Mouse (Mus musculus): ENCODE data around the gene Scrt2. TPM values are rescaled to one million over a fixed set of nuclear protein-coding genes. Genes with fewer than 3 reads are reported as not detected.

The Scrt2 gene
- polyA plus RNA-seq, 1 experiment from 2014 or later = 13.6 TPM

DNA sequence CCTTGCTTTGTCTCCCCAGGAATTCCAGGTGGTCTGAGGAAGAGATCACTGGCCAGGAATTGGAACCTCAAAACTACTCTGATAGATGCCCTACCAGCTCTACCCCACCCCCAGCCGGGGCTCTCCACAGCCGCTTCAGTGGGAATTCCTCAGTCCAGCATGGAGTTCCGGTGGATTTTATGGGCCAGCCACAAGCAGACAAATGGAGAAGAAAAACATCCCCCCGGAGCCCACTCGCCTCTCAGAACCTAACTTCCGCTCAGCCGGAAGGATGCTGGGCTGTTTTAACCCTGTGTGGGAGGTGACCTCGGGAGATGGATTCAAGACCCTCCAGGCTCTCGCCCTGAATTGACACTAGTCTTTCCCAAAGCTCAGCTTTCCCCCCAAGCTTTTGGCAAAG is 50.7 kb downstream of the Scrt2 start:
- 64% methylated on average over 9 of the region's 9 CpGs for WGBS
- ATAC-seq (ENCODE audit: low FRiP score) = no peak
- no peak overlapping the region for H3K4me3 ChIP-seq (replicated peaks; ENCODE audit: low read length)

DNA sequence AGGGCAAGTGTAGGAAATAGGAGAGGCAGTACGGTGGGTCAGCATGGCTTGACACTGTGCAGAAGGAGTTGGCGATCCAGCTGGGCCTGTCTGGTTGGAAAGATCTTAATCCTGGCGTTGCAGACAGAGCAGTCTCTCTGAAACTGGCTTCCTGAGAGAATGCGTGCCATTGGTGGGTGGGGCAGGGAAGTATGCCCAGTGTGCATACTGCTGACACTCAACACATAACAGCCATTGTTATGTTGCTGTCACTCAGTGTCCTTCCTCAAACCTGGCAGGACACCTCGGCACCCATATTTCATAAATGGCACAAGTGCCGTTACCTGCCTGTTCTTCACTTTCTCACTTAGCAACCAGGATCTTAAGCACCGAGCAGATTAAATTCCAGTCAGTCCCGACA is 51.4 kb downstream of the Scrt2 start:
- WGBS = 74% methylated on average over 8 of the region's 8 CpGs
- Histone ChIP-seq H3K9ac (no peak overlapping the region), H3K9me3 (ENCODE audit: control insufficient read depth, low read length) (no peaks in the 10 kb centered on the region), H3K36me3 (replicated peaks; ENCODE audit: control insufficient read depth, insufficient read depth) (no peaks in the 10 kb centered on the region), H3K27me3 (ENCODE audit: control insufficient read depth, insufficient read depth, low read length) (no peaks in the 10 kb centered on the region), H3K4me3 (replicated peaks; ENCODE audit: low read length) (no peak overlapping the region), H3K27ac (no peak overlapping the region), H3K4me1 (replicated peaks; ENCODE audit: control insufficient read depth, insufficient read depth, low read length) (no peaks in the 10 kb centered on the region), H3K4me2 (replicated peaks) (no peak overlapping the region)
- ATAC-seq (ENCODE audit: low FRiP score) (no peak), DNase-seq (ENCODE audit: low spot score) (no peak)

More for the DNA sequence above, 50.7 kb downstream of the Scrt2 start:
- Histone ChIP-seq H3K27me3 (ENCODE audit: control insufficient read depth, insufficient read depth, low read length) (no peaks in the 10 kb centered on the region), H3K36me3 (replicated peaks; ENCODE audit: control insufficient read depth, insufficient read depth) (no peaks in the 10 kb centered on the region), H3K27ac (no peak overlapping the region), H3K9me3 (ENCODE audit: control insufficient read depth, low read length) (no peaks in the 10 kb centered on the region), H3K4me2 (replicated peaks) (no peak overlapping the region), H3K4me1 (replicated peaks; ENCODE audit: control insufficient read depth, insufficient read depth, low read length) (no peaks in the 10 kb centered on the region), H3K9ac (no peak overlapping the region)
- no peak for DNase-seq (ENCODE audit: low spot score)

DNA sequence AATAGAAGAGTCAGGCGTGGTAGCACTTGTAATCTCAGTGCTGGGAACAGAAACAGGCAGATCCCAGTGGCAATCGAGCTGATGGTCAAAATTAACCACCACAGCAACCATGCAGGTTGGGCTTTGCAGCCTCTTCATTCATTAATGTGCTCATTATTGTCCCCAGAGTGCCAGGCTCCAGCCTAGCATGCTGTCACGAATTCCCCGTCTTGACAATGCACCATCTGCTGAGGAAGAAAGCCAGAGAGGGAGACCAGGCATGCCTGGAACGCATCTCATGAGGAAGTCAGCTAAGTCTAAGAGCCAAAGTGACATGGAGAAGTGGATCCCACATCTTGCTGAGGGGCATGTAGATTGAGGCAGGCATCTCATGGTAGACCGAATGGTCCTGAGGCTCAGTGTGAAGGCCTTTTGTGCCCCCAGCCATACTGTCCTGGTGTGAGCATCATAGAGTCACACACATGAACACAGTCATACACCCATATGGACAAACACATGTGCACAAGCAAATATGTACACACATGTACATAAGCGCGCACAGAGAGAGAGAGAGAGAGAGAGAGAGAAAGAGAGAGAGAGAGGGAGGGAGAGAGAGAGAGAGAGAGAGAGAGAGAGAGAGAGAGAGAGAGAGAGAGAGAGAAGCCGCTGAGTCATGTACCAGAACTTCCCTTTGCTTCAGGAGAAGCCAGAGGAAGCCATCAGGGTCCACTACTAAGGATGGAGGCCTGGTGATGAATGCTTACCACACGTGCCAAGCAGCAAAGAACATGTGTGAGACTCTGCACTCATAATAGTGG is 58.1 kb downstream of the Scrt2 start:
- peaks cover 28% of the 10 kb centered on the region for H3K4me1 ChIP-seq (replicated peaks; ENCODE audit: control insufficient read depth, insufficient read depth, low read length)
- H3K4me2 ChIP-seq (replicated peaks) = no peak overlapping the region
- H3K27ac ChIP-seq = no peak overlapping the region
- no peak overlapping the region for H3K9ac ChIP-seq
- H3K9me3 ChIP-seq (ENCODE audit: control insufficient read depth, low read length) = no peaks in the 10 kb centered on the region
- DNase-seq (ENCODE audit: low spot score) (no peak), ATAC-seq (ENCODE audit: low FRiP score) (no peak)
- H3K27me3 ChIP-seq (ENCODE audit: control insufficient read depth, insufficient read depth, low read length) = peaks cover 22% of the 10 kb centered on the region
- 49% methylated on average over 10 of the region's 10 CpGs for WGBS
- H3K36me3 ChIP-seq (replicated peaks; ENCODE audit: control insufficient read depth, insufficient read depth) = no peaks in the 10 kb centered on the region
- H3K4me3 ChIP-seq (replicated peaks; ENCODE audit: low read length) = no peak overlapping the region

DNA sequence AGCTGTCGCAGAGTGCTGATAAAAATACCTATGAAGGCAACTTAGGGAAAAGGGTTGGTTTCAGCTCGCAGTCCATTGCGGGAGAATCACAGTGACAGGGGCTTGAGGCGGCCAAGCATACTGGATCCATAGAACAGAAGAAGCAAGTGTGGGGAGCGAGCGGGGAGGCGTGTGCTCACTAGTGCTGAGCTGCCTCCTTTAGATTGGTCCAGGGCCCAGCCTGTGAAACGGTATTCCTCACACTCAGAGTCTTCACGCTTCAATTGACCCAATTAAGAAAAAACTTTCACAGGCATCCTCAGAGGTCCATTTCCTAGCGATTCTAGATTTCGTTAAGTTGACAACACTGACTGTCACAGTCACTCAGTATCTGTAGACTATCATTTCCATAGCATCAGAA is 59.6 kb downstream of the Scrt2 start:
- H3K27me3 ChIP-seq (ENCODE audit: control insufficient read depth, insufficient read depth, low read length) = peaks cover 36% of the 10 kb centered on the region
- no peak overlapping the region for H3K4me2 ChIP-seq (replicated peaks)
- H3K36me3 ChIP-seq (replicated peaks; ENCODE audit: control insufficient read depth, insufficient read depth) = no peaks in the 10 kb centered on the region
- DNase-seq (ENCODE audit: low spot score) (no peak), ATAC-seq (ENCODE audit: low FRiP score) (no peak)
- H3K4me3 ChIP-seq (replicated peaks; ENCODE audit: low read length) = no peak overlapping the region
- no peak overlapping the region for H3K27ac ChIP-seq
- 34% methylated on average over 11 of the region's 11 CpGs for WGBS
- no peaks in the 10 kb centered on the region for H3K9me3 ChIP-seq (ENCODE audit: control insufficient read depth, low read length)
- peaks cover 28% of the 10 kb centered on the region for H3K4me1 ChIP-seq (replicated peaks; ENCODE audit: control insufficient read depth, insufficient read depth, low read length)
- no peak overlapping the region for H3K9ac ChIP-seq

- Histone ChIP-seq H3K27me3 (ENCODE audit: control insufficient read depth, insufficient read depth, low read length) (peaks cover 36% of the 10 kb centered on the region), H3K27ac (no peak overlapping the region), H3K9ac (no peak overlapping the region; the same call in 1 of the 2 replicates), H3K36me3 (replicated peaks; ENCODE audit: control insufficient read depth, insufficient read depth) (no peaks in the 10 kb centered on the region), H3K9me3 (ENCODE audit: control insufficient read depth, low read length) (no peaks in the 10 kb centered on the region), H3K4me3 (replicated peaks; ENCODE audit: low read length) (0 out of 2 replicates have a peak overlapping the region, but pooled peaks have one; percentile 9), H3K4me1 (replicated peaks; ENCODE audit: control insufficient read depth, insufficient read depth, low read length) (peaks cover 28% of the 10 kb centered on the region), H3K4me2 (replicated peaks) (peak overlapping the region; percentile 74)
- ATAC-seq (ENCODE audit: low FRiP score) (no peak), DNase-seq (ENCODE audit: low spot score) (no peak)
- 45% methylated on average over 1 of the region's 1 CpGs for WGBS
Measured at GRCm38 (mm10) chr2:152141491-152141890, 60.2 kb downstream of the Scrt2 start.

DNA sequence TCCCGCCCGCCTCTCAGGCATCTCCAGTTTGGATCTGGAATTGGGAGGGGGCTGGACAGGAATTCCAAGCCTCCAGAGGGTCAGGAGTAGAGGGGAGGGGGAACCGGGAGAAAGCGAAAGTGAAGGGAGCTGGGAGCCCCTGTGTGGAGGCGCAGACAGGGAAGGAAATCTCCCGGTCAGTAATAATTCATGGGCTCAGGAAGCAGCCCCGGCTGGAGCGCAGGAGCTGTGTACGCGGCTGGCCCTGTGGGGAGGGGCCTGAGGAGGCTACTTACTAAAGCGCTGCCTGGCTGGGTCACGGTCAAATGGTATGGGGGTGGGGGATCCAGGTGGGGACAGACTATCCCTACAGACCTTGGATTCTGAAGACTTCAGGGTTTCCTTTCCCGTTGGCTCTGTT is 60.7 kb downstream of the Scrt2 start:
- H3K9ac ChIP-seq = peak overlapping the region; percentile 9; the same call in 1 of the 2 replicates
- H3K27me3 ChIP-seq (ENCODE audit: control insufficient read depth, insufficient read depth, low read length) = peaks cover 36% of the 10 kb centered on the region
- no peak overlapping the region for H3K27ac ChIP-seq
- H3K36me3 ChIP-seq (replicated peaks; ENCODE audit: control insufficient read depth, insufficient read depth) = no peaks in the 10 kb centered on the region
- under 1% methylated on average over 13 of the region's 13 CpGs for WGBS
- H3K4me2 ChIP-seq (replicated peaks) = peak overlapping the region; percentile 74
- peak; percentile 49; the same call in 1 of the 2 replicates for ATAC-seq (ENCODE audit: low FRiP score)
- H3K4me1 ChIP-seq (replicated peaks; ENCODE audit: control insufficient read depth, insufficient read depth, low read length) = peaks cover 28% of the 10 kb centered on the region
- peak overlapping the region; percentile 9 for H3K4me3 ChIP-seq (replicated peaks; ENCODE audit: low read length)
- no peaks in the 10 kb centered on the region for H3K9me3 ChIP-seq (ENCODE audit: control insufficient read depth, low read length)
- DNase-seq (ENCODE audit: low spot score) = no peak

DNA sequence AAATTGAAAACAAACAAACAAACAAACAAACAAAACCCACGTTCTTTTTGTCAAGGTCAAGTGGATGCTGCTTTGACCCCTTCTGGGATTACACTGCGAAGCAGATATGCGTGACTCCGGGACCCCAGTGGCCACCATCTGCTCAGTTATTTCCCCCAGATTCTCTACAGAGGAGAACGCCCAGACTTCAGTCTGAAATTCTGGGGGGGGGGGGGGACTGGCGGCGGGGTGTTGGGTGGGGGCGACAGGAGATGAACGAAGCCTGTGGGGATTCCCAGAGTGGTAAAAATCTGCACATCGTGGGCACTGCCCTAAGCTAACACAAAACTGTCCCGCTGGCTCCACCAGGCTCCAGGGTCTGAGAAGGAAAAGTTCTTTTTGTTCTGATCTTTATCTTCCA is 61.2 kb downstream of the Scrt2 start:
- H3K4me3 ChIP-seq (replicated peaks; ENCODE audit: low read length) = no peak overlapping the region
- no peak overlapping the region for H3K9ac ChIP-seq

GRCm38 (mm10) chr2:152143279-152144157 is 62.2 kb downstream of the Scrt2 start, which contains the start of gene Tcf15:
TSS of gene Tcf15 (plus strand) at chr2:152143561.
- peaks cover 28% of the 10 kb centered on the region for H3K4me1 ChIP-seq (replicated peaks; ENCODE audit: control insufficient read depth, insufficient read depth, low read length)
- no peaks in the 10 kb centered on the region for H3K9me3 ChIP-seq (ENCODE audit: control insufficient read depth, low read length)
- H3K27me3 ChIP-seq (ENCODE audit: control insufficient read depth, insufficient read depth, low read length) = peaks cover 36% of the 10 kb centered on the region
- H3K36me3 ChIP-seq (replicated peaks; ENCODE audit: control insufficient read depth, insufficient read depth) = no peaks in the 10 kb centered on the region
- peak within 1 kb of the TSS; percentile 74 for H3K4me2 ChIP-seq (replicated peaks)
- peak; percentile 58; the same call in 1 of the 2 replicates for ATAC-seq (ENCODE audit: low FRiP score)
- peak within 1 kb of the TSS; percentile 48 for H3K4me3 ChIP-seq (replicated peaks; ENCODE audit: low read length)
- 1% methylated on average over 69 of the region's 118 CpGs for whole genome bisulfite sequencing
- no peak for DNase-seq (ENCODE audit: low spot score)
- H3K27ac ChIP-seq = no peak within 1 kb of the TSS
- H3K9ac ChIP-seq = peak within 1 kb of the TSS; percentile 52

More for the DNA sequence above, 61.2 kb downstream of the Scrt2 start:
- Histone ChIP-seq H3K27ac (no peak overlapping the region), H3K27me3 (ENCODE audit: control insufficient read depth, insufficient read depth, low read length) (peaks cover 36% of the 10 kb centered on the region), H3K4me1 (replicated peaks; ENCODE audit: control insufficient read depth, insufficient read depth, low read length) (peaks cover 28% of the 10 kb centered on the region), H3K36me3 (replicated peaks; ENCODE audit: control insufficient read depth, insufficient read depth) (no peaks in the 10 kb centered on the region), H3K9me3 (ENCODE audit: control insufficient read depth, low read length) (no peaks in the 10 kb centered on the region), H3K4me2 (replicated peaks) (peak overlapping the region; percentile 74)
- under 1% methylated on average over 11 of the region's 11 CpGs for WGBS
- no peak for ATAC-seq (ENCODE audit: low FRiP score)
- no peak for DNase-seq (ENCODE audit: low spot score)

DNA sequence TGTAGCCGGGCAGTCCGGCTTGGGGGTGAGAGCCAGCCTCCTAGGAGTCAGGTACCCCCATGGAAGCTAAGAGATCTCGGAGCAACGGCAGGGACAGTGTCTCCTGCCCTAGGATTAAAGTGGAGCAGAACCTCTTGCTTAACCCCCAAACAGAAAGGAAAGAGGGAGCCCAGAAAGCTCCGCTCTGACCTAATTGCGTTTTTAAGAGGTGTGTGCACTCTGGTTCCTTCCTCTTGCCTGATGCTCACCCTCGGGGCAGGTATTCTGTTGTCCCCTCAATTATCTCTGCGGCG is 62.8 kb downstream of the Scrt2 start:
- Histone ChIP-seq H3K9ac (peak overlapping the region; percentile 52), H3K4me2 (replicated peaks) (peak overlapping the region; percentile 74), H3K4me3 (replicated peaks; ENCODE audit: low read length) (peak overlapping the region; percentile 48), H3K36me3 (replicated peaks; ENCODE audit: control insufficient read depth, insufficient read depth) (no peaks in the 10 kb centered on the region), H3K4me1 (replicated peaks; ENCODE audit: control insufficient read depth, insufficient read depth, low read length) (peaks cover 28% of the 10 kb centered on the region), H3K27ac (no peak overlapping the region), H3K27me3 (ENCODE audit: control insufficient read depth, insufficient read depth, low read length) (peaks cover 36% of the 10 kb centered on the region), H3K9me3 (ENCODE audit: control insufficient read depth, low read length) (no peaks in the 10 kb centered on the region)
- 22% methylated on average over 9 of the region's 9 CpGs for WGBS
- ATAC-seq (ENCODE audit: low FRiP score) (no peak), DNase-seq (ENCODE audit: low spot score) (no peak)
